Mouse (Mus musculus) spleen, adult 18-20 months (tissue): Measurements from ENCODE around the gene Qpctl.

Experiments used
- DNase-seq, 2 experiments: peaks; one replicate each; pipeline ENCODE4 v3.0.0; 2022; ENCODE audit warnings: mixed read lengths in 2 of 2

Qpctl gene

DNA sequence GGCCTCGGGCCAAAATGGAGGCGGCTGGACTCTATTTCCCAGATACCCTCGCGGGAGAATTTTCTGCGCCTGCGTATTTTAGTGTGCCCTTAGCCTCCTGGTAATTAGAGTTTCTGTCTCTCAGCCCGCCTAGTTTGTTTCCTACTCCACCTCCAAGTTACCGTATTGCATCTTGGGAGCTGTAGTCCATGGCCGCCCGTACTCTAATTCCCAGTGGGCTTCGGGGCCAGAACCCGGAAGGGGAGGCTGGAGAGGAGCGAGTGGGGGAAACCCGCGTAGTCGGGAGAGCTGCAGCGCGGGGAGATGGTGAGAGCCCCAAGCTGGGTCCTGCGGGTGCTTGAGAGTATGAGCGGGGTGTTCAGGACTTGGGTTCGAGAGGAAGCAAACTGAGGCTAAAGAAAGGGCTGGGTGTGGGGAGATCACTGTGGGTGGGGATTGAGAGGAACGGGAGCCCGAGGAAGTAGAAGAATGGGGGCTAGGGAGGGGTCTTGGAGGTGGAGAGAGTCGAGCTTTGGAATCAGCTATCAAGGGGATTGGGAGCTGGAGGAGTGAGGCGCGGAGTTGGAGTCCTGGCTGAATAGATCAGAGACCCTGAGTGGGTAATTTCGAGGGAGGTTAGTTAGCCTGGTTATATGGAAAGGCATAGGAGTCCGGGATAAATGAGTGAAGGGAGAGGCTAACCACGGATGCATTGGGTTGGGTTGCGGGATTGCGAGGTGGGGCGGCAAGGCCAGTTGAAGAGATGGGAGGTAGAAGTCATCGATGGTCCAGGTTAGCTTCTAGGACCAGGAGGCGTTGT lies 29.3 kb downstream of the Qpctl start, which contains the start of gene Fbxo46:
Gene Fbxo46, plus strand, starts transcription at position 229 of the 799 bp plus-strand sequence.
- peak; percentile 81 to 86 for DNase-seq

GRCm38 (mm10) chr7:19119083-19119482 lies 30.0 kb downstream of the Qpctl start:
- DNase-seq: no peak

DNA sequence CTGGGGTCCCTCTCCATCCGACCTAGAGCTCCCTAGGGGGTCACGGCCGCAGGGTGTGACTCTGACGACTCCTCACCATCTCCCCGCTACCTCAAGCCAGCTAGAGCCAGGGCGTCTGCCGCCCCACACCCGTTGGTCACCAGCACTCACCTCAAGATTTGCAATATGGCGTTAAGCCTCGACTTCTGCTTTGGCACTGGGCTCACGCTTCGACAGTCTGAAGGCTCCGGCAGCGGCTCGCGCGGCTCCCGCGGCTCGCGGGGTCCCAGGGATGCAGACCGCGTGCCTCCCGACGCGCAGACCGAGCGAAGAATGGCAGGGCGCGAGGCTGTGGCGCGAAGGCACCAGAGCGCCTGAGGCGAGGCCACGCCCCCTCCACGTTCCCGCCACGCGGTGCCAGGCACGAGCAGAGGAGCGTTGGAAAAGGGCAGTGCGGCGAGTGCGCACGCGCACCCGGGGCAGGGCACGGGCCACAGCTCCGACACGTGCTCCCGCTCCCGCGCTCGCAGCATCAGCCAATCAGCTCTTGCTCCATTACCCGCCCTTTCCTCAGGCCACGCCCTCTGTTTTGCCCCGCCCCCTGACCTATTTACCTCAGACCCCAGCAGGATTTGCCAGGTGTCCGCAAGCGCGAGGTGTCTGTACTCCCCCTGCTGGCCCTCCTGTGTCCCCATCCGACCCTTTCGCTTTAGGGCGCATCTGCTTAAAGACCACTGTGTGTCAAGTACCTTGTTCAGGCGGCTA lies 30.9 kb downstream of the Qpctl start, which contains the start of gene Gm4969:
Gene Gm4969, minus strand, starts transcription at position 341 of the 744 bp plus-strand sequence.
- DNase-seq: peak in 1 of 2 experiments; percentile 31

- DNase-seq: no peak
Measured at GRCm38 (mm10) chr7:19109565-19109964, 39.5 kb downstream of the Qpctl start.

DNA sequence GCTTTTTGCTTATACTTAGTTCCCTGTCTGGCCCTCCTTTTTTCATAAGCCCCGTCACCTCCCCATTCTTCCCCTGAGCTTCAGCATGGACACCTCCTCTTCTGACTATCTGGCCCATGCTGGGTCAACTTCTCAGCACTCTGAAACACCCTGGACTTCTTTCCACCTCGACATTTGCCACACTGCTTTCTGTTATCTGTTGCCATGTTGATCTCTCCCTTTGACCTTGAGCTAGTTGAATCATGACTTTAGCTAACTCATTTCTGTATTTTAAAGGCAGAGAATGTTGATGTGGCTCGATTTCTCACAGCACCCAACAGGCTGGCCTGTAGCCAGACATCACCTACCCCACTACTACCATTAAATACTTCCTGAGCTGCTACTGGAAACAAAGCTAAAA lies 41.7 kb downstream of the Qpctl start:
- DNase-seq: no peak

DNA sequence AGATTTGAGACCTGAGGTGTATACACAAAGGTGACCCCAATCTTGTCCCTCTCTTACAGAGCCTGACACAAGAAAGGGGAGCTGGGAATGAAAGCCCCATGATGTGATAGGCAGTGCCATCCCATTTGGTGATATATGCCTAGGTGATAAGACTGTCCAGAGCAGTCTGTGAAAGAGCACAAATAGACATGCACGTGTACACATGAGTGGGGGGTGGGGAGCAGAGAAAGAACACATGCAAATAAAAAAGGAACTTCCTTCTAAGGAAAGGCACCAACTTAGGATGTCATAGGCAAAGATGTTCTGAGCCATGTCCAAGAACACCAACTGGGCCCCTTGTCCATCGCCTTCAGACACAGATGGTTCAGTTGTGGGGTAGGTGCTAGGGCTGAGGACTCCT lies 44.6 kb downstream of the Qpctl start:
- DNase-seq: no peak

GRCm38 (mm10) chr7:19103741-19104140 lies 45.4 kb downstream of the Qpctl start:
- no peak for DNase-seq

GRCm38 (mm10) chr7:19100290-19100689 lies 48.8 kb downstream of the Qpctl start:
- no peak for DNase-seq

DNA sequence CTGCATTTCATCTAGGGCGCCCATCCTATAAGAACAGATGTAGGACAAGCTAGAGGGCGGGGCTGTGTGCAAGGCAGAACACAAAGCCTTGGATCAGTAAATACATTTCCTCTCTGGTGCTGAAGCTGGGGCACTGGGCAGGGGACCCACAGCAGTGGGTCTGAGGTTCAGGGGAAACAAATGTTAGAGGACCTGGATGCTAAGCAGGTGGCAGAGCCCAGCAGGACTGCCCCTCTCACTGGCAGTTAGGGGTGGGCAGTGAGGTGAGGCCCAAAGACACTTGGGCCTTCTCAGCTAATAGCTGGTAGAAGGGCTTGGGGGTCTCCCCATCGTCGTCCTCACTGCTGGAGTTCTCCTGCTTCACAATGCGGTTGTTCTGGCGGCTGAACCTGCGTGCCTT lies 50.3 kb downstream of the Qpctl start:
- DNase-seq: no peak

DNA sequence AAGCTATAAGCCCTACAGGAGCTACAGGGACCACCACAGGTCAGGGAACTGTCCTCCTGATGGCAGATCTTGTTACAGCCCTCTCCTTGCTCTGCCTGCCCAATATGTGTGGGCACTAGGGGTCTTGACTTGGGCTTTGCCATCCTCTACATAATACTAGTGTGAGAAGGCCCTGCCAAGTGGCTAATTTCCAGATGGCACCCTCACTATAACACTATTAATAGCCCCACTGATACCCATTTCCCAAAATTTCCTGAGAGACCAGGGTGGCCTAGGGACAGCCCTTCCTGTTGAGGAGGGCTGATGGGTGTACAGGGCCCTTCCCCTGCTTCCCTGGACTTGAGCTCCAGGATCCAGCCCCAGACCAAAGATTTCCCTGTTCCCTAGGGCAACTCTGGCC lies 51.2 kb downstream of the Qpctl start:
- DNase-seq: no peak

DNA sequence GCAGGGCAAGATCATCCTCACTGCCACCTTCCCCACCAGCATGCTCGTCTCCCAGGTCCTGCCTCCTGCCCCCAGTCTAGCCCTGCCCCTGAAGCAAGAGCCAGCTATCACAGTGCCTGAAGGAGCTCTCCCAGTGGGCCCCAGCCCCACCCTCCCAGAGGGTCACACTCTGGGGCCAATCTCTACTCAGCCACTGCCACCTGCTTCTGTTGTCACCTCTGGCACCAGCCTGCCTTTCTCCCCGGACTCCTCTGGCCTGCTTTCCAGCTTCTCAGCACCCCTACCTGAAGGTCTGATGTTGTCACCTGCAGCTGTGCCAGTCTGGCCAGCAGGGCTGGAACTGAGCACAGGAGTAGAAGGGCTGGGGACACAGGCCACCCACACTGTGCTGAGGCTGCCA lies 51.9 kb downstream of the Qpctl start:
- DNase-seq: no peak

- no peak for DNase-seq
Measured at GRCm38 (mm10) chr7:19096421-19096976, 52.6 kb downstream of the Qpctl start.

- no peak for DNase-seq
Measured at GRCm38 (mm10) chr7:19095751-19096110, 53.4 kb downstream of the Qpctl start.

- no peak for DNase-seq
Measured at GRCm38 (mm10) chr7:19094826-19095750, 54.0 kb downstream of the Qpctl start.

- peak; percentile 37 to 53 for DNase-seq
Measured at GRCm38 (mm10) chr7:19094471-19094825, 54.6 kb downstream of the Qpctl start, which contains the start of gene Six5. Gene Six5 (plus strand): TSS chr7:19094594.

DNA sequence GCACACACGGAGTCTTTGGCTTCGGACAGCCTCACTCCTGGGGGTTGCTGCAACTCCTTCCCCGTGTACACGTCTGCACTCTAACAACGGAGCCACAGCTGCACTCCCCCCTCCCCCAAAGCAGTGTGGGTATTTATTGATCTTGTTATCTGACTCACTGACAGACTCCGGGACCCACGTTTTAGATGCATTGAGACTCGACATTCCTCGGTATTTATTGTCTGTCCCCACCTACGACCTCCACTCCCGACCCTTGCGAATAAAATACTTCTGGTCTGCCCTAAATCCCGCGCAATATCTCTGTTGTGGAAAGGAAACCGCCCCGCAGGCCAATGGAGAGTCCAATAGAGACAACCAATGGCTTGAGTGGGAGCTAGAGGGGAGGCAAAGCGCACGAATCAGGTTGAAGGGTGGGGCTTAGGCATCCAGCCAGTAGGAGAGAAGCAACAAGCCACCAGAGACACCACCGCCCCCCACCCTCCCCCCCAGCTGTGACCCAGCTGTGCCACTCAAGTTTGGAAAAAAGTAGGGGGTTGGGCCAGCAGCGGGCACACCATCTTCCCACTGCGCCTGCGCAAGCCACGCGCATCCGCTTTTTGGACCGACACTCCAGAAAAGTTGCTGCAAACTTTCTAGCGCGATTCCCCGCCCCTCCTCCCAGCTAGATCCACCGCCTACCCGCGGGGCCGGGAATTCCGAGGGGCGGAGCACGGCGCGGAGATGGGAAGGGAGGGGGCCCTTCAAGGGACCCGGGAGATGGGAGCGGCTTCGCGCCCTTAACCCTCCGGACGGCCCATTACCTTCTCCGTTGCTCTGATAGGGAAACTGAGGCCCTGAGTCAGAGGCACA lies 55.3 kb downstream of the Qpctl start:
- DNase-seq: peak; percentile 79

GRCm38 (mm10) chr7:19093174-19093521 lies 55.9 kb downstream of the Qpctl start:
- DNase-seq: peak; percentile 79 to 89

GRCm38 (mm10) chr7:19092381-19093173 lies 56.5 kb downstream of the Qpctl start:
- DNase-seq: no peak

GRCm38 (mm10) chr7:19091913-19092312 lies 57.2 kb downstream of the Qpctl start:
- DNase-seq: no peak
